Mouse (Mus musculus): ENCODE data around the gene Ylpm1. TPM values are rescaled to one million over a fixed set of nuclear protein-coding genes. Genes with fewer than 3 reads are reported as not detected.

Ylpm1 gene
- polyA plus RNA-seq (2015; fragmentation: Nextera tagmentation; extraction: Ambion mirVana): 22.1 and 22.6 TPM in 2 replicates

DNA sequence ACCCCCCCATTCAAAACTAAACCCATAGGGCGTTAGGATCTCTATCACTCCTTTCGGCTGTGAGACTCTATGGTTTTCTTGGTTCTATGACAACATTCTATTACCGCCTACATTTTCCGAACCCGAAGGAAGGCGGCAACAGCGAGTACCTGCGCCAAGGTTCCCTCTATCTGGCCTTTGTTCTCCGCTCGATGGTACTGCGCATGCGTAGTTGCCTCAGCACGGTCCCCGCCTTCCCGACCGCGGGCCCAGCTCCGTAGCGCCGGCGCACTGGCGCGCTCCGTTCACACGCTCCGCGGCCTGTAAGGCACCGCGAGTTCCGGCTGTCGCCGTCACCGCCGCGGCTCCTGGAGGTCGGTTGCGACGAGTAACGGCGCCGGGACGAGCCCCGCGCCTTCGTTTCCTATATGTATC lies at the start of gene Ylpm1:
Ylpm1 (plus strand) TSS at position 239 of the 414 bp plus-strand sequence.
- WGBS: under 1% methylated on average over 45 of the region's 45 CpGs
- no peaks in the 10 kb centered on the region for H3K36me3 ChIP-seq
- no peaks in the 10 kb centered on the region for H3K27me3 ChIP-seq (replicated peaks)
- peak within 1 kb of the TSS; percentile 88 for H3K4me3 ChIP-seq (replicated peaks)
- H3K4me2 ChIP-seq (replicated peaks): peak within 1 kb of the TSS; percentile 88
- peak within 1 kb of the TSS; percentile 87 for H3K27ac ChIP-seq
- peak within 1 kb of the TSS; percentile 96 for H3K9ac ChIP-seq
- no peaks in the 10 kb centered on the region for H3K9me3 ChIP-seq
- H3K4me1 ChIP-seq (replicated peaks): peaks cover 16% of the 10 kb centered on the region
- peak; percentile 99 for ATAC-seq

DNA sequence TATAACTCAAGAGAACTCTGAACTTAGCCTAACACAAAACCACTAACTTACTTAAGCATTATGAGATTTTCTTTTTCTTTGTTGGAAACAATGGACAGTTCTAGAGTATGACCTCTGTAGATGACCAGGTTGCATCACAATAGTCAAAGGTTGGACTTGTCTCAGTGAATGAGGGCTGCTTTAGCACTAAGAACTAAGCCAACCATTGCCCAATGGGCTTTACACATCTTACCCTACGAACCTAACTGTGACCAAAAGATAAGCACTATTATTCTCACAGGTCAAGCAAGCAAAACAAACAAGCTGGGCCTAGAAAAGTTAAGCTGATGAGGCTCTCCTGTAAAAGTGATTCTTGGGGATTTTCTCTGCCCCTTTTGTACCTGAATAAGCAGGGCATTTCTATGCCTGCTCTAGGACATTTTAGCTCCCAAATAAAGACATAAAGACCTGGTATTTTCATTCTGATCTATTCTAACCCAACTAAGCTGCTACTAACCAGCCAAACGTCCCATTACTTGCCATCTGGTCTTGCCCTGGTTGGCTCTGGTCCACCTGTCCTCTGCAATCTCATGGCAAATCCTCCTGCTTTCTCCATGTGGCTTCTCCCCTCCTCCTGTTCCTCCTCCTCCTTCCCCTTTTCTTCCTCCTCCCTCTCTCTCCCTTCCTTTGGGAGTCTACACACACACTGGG lies 48.1 kb upstream of the Ylpm1 start:
- Histone ChIP-seq H3K4me2 (replicated peaks) (no peak overlapping the region), H3K4me1 (replicated peaks) (no peaks in the 10 kb centered on the region), H3K9me3 (no peaks in the 10 kb centered on the region), H3K27ac (no peak overlapping the region), H3K36me3 (no peaks in the 10 kb centered on the region), H3K9ac (no peak overlapping the region), H3K4me3 (replicated peaks) (no peak overlapping the region), H3K27me3 (replicated peaks) (no peaks in the 10 kb centered on the region)
- 65% methylated on average over 2 of the region's 2 CpGs for WGBS
- ATAC-seq: no peak

DNA sequence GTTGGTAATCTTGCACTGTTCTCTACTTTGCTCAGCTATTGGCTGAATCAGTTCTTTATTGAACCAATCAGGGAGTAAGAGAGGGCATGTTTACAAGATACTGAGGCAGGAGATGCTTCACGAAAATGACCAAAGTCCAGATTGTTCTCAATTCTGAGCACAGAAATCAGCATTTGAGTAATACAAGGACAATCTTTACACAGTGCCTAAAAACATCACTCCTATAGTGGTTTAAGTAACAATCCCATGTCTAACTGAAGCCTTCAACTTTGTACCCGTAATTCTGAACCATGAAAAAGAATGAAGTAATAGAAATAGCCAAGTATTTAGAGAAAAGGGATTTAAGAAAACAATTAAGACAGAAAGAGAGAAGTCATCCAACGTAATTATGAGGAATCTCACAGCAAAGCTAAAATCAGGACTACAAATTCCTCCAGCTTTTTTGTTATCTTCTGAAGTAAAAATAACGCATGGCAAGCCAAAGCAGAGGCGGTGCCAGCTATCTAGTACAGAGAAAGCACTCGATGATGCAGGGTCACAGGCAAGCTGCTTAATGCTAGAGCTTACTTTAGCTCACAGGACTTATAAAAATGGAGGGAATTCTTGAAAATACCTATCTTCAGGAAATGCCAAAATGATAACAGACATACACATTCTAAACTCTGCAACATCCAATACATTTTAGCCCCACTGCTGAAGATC lies 47.4 kb upstream of the Ylpm1 start:
- 92% methylated on average over 6 of the region's 6 CpGs for WGBS
- Histone ChIP-seq H3K9ac (no peak overlapping the region), H3K27me3 (replicated peaks) (no peaks in the 10 kb centered on the region), H3K4me1 (replicated peaks) (no peaks in the 10 kb centered on the region), H3K4me2 (replicated peaks) (no peak overlapping the region), H3K27ac (no peak overlapping the region), H3K9me3 (no peaks in the 10 kb centered on the region), H3K4me3 (replicated peaks) (no peak overlapping the region), H3K36me3 (no peaks in the 10 kb centered on the region)
- ATAC-seq: no peak

DNA sequence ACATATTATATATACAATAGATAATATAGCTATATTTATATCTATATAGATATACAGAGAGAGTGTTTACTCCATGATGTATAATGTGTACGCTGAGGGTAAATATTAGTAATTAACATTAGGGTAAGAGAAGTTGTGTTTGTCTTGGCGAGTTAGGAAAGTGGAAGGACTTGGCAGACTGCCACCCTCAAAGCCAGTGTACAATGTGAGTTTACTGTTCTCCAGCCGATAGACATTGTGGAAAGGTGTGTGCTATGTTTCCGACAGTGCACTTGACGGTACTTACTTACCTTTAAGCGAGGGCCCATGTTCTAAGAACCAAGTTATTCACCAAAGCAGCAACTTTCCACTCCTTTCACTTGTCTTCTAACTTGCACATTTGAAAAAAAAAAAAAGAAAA lies 45.4 kb upstream of the Ylpm1 start:
- Histone ChIP-seq H3K36me3 (no peaks in the 10 kb centered on the region), H3K27ac (no peak overlapping the region), H3K4me3 (replicated peaks) (no peak overlapping the region), H3K4me1 (replicated peaks) (no peaks in the 10 kb centered on the region), H3K9ac (no peak overlapping the region), H3K9me3 (no peaks in the 10 kb centered on the region), H3K4me2 (replicated peaks) (no peak overlapping the region), H3K27me3 (replicated peaks) (no peaks in the 10 kb centered on the region)
- ATAC-seq: no peak
- 73% methylated on average over 6 of the region's 6 CpGs for WGBS

DNA sequence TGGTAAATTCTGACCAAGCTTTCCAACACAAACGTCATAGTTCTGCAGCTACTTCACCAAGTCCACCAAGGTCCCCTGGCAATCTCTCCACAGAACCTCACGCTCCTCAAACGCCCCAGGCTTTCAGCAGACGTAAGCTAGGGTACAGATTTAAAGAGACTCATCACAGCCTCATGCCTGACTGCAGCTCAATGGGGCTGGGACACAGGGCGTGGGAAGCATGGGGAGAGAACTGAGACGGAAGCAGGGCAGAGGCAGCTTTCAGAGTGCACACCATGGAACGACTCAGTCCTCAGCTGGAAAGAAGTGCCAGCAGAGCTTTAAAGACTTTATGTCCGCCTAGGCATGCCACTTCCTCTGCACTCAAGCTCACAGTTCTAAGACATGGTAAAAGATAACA lies 44.6 kb upstream of the Ylpm1 start:
- 77% methylated on average over 8 of the region's 8 CpGs for WGBS
- Histone ChIP-seq H3K4me2 (replicated peaks) (no peak overlapping the region), H3K9me3 (no peaks in the 10 kb centered on the region), H3K36me3 (no peaks in the 10 kb centered on the region), H3K4me3 (replicated peaks) (no peak overlapping the region), H3K27me3 (replicated peaks) (no peaks in the 10 kb centered on the region), H3K9ac (no peak overlapping the region), H3K4me1 (replicated peaks) (no peaks in the 10 kb centered on the region), H3K27ac (no peak overlapping the region)
- no peak for ATAC-seq

DNA sequence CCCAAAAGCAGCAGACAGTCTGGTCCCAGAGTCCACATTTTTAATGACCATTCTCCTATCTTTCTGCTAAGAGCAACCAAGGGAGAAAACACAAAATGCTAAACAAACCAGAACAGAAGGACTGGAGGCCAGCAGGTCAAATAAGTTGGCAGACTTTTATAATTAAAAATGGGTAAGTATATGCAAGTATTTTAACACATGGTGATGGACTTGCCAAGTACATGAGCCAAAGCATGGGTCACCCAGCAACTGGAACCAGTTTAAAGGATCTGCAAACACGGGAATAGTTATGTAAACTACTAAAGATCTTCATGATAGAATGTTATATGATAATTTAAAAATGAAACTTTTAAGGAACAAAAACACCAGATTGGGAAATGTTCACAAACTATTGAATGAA lies 43.8 kb upstream of the Ylpm1 start:
- Histone ChIP-seq H3K4me2 (replicated peaks) (no peak overlapping the region), H3K27ac (no peak overlapping the region), H3K4me1 (replicated peaks) (no peaks in the 10 kb centered on the region), H3K9ac (no peak overlapping the region), H3K9me3 (no peaks in the 10 kb centered on the region), H3K36me3 (no peaks in the 10 kb centered on the region), H3K4me3 (replicated peaks) (no peak overlapping the region), H3K27me3 (replicated peaks) (no peaks in the 10 kb centered on the region)
- ATAC-seq: no peak
- 59% methylated on average over 1 of the region's 1 CpGs for WGBS

DNA sequence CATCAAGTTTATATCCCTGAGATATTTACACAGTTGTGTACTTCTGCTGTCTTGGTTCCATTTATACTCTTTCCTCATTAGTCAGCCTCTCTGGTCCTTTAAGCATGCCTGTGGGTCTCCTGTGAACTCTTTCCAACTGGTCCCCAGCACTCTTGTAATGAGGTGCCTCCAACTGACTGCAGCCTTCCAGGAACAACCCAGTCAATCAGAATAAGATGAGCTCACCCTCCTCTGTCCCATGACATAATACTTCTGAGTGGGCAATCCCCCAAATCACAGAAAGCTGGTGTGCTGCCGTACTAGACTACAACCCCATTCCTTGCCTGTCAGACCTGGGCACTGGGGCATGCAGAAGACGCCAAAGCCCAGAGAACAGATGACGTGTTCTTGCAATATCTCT lies 39.8 kb upstream of the Ylpm1 start:
- no peak overlapping the region for H3K4me2 ChIP-seq (replicated peaks)
- no peaks in the 10 kb centered on the region for H3K9me3 ChIP-seq
- H3K27ac ChIP-seq: no peak overlapping the region
- no peak overlapping the region for H3K9ac ChIP-seq
- no peak overlapping the region for H3K4me3 ChIP-seq (replicated peaks)
- no peak for ATAC-seq
- H3K27me3 ChIP-seq (replicated peaks): no peaks in the 10 kb centered on the region
- 97% methylated on average over 3 of the region's 3 CpGs for WGBS
- H3K36me3 ChIP-seq: no peaks in the 10 kb centered on the region
- no peaks in the 10 kb centered on the region for H3K4me1 ChIP-seq (replicated peaks)

DNA sequence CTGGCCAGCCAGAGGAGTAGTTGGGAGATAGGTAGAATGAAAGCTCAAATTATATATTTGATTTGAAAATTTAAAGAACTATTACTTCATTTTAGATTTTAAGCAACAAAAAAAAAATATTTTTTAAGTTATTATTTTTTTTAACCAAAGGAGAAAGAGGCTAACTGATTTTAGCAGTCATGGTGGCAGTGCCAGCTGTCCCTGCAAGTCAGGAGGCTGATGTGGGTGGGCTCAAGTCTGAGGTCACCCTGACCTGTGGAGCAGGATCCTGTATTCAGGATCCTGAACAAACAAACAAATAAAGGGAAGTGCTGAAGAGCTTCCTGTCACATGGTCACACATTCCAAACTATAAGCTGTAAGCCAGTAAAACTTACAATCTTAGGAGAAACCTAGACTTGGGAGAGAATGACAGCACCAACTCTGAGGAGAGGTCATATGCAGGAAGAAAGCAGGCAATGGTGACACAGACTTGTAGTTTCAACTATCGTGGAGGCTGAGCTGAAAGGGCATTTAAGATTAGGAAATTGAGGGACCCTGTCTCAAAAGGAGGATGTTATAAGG lies 37.2 kb upstream of the Ylpm1 start:
- H3K27ac ChIP-seq: no peak overlapping the region
- no peak overlapping the region for H3K9ac ChIP-seq
- no peaks in the 10 kb centered on the region for H3K36me3 ChIP-seq
- no peak for ATAC-seq
- H3K9me3 ChIP-seq: no peaks in the 10 kb centered on the region
- no peak overlapping the region for H3K4me2 ChIP-seq (replicated peaks)
- WGBS: 69% methylated on average over 1 of the region's 1 CpGs
- no peaks in the 10 kb centered on the region for H3K27me3 ChIP-seq (replicated peaks)
- H3K4me3 ChIP-seq (replicated peaks): no peak overlapping the region
- no peaks in the 10 kb centered on the region for H3K4me1 ChIP-seq (replicated peaks)

DNA sequence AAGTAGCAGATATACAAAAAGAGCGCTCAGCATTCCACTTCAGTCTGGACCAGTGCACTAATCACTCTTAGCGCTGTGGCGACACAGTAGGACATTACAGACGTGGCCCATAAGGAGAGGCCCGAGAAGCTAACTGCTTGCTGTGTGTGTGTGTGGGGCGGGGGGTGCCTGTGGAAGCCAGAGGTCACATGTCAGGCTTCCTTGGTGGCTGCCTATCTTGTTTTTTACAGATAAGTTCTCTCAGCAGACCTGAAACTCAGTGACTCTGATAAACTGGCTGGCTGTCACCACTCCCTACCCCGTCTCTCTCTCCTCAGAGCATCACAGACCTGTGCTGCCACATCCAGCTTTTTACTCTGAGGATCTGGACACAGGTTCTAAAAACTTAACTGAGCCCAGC lies 33.5 kb upstream of the Ylpm1 start:
- Histone ChIP-seq H3K9me3 (no peaks in the 10 kb centered on the region), H3K9ac (no peak overlapping the region), H3K36me3 (no peaks in the 10 kb centered on the region), H3K4me3 (replicated peaks) (no peak overlapping the region), H3K27me3 (replicated peaks) (no peaks in the 10 kb centered on the region), H3K4me2 (replicated peaks) (no peak overlapping the region), H3K27ac (no peak overlapping the region), H3K4me1 (replicated peaks) (no peaks in the 10 kb centered on the region)
- 75% methylated on average over 7 of the region's 7 CpGs for WGBS
- peak; percentile 61; the same call in 1 of the 2 replicates for ATAC-seq

DNA sequence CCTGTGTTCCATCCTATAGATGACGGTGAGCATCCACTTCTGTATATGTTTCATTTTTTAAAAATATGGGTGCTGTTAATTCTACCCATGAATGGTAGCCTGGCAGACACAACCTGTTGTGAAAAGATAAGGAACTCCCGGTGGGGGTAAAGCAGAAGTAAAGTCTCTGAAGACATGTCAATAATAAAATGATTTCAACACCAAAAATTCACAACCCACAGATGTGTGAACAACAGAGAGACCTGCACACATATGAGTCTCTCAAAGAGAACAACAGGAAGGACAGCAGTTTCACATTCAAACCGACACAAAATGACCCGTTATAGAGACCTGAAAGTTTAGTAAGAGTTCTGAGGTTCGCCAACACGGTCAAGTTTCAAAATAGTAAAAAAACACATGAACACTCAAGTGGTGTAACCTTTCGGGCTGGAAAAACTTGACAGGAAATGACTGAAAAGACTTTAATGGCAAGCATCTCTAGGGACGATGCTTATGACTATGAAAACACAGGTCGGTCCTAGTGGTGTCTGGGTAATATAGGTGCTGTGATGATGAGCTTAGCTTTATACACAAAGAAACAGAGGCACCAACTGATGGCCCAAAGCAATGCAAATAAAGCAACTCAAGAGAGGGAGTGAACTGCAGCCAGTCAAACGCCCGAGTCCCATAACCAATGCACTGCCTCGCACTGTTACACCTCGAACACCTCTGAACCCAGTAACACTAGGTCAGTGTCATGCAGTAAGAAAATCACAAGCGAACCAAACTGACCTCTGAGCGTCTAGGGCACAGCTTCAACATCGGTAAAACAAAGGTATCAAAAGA lies 27.1 kb upstream of the Ylpm1 start:
- 75% methylated on average over 16 of the region's 16 CpGs for WGBS
- ATAC-seq: no peak
- H3K36me3 ChIP-seq: peaks cover 8% of the 10 kb centered on the region; the same call in 1 of the 2 replicates
- peak overlapping the region; percentile 60; the same call in 1 of the 2 replicates for H3K4me3 ChIP-seq (replicated peaks)
- H3K27me3 ChIP-seq (replicated peaks): no peaks in the 10 kb centered on the region
- H3K4me1 ChIP-seq (replicated peaks): peaks cover 13% of the 10 kb centered on the region
- peak overlapping the region; percentile 64 for H3K9ac ChIP-seq
- H3K27ac ChIP-seq: no peak overlapping the region
- peak overlapping the region; percentile 88 for H3K4me2 ChIP-seq (replicated peaks)
- no peaks in the 10 kb centered on the region for H3K9me3 ChIP-seq

DNA sequence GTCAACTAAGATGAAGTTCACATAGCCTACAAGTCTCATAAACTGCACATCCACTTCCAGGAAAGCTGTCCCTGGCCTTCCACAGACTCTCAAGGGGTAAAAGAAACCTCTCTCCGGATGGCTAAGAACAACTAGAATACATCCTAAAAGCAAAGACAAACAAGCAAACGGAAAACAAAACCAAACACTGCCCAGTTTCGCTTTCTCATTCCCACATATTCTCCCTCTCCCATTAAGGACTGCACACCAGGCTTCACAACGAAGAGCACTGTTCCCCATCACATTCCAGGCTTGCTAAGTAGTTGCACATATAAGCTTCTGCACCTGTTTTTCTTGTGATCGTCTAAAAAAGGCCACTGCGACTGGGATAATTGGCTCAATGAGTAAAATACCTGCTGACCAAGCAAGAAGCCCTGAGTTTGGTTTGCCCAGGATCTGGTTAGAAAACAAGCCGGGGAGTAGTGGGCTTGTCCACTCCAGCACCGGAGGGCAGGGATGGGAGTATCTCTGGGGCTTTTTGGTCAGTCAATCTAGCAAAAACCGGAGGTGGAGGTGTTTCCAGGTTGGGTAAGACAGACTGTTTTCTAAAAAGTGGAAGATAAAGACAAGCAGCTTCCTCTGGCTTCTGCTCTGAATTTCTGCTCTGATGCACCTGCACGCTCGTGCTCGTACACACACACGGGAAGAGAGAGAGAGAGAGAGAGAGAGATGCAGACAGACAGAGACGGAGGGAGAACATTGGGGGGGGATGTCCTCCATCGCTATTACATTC lies 26.3 kb upstream of the Ylpm1 start:
- Histone ChIP-seq H3K27me3 (replicated peaks) (no peaks in the 10 kb centered on the region), H3K4me3 (replicated peaks) (peak overlapping the region; percentile 60), H3K36me3 (peaks cover 14% of the 10 kb centered on the region), H3K4me1 (replicated peaks) (peaks cover 13% of the 10 kb centered on the region), H3K27ac (no peak overlapping the region), H3K9me3 (no peaks in the 10 kb centered on the region), H3K9ac (peak overlapping the region; percentile 64), H3K4me2 (replicated peaks) (peak overlapping the region; percentile 88)
- no peak for ATAC-seq
- WGBS: 19% methylated on average over 15 of the region's 15 CpGs

Data from intestine, embryonic 15.5 days (tissue).